Mouse (Mus musculus) forebrain, embryonic 12.5 days (tissue): ENCODE measurements at regions not wholly inside any gene's neighbourhood (a gene's known extent, or its start where the extent isn't known, plus 50 kb on each side); places are given as distances from the start of the nearest gene placed in this dataset.

Source experiments
- ATAC-seq: fragments of 200-750 bp; cut with Nextera tagmentation; 2 replicates; pipeline ENCODE4 v1.8.0; 2017; ENCODE audit warnings: moderate TSS enrichment; ENCODE audit not compliant: low FRiP score
- H3K27ac ChIP-seq: fragments of 300-500 bp; sonication (generic); 2 replicates; pipeline ENCODE4 v1.5.1; 2016; ENCODE audit warnings: mild to moderate bottlenecking
- H3K27me3 ChIP-seq: fragments of 300-500 bp; sonication (generic); 2 replicates; pipeline ENCODE4 v1.6.1; 2016; ENCODE audit warnings: mild to moderate bottlenecking
- H3K36me3 ChIP-seq: fragments of 300-500 bp; sonication (generic); replicated peaks from 2 replicates; pipeline ENCODE4 v1.6.1; 2016; ENCODE audit warnings: mild to moderate bottlenecking
- H3K4me1 ChIP-seq: fragments of 300-500 bp; sonication (generic); 2 replicates; pipeline ENCODE4 v1.6.1; 2016
- H3K4me2 ChIP-seq: fragments of 300-500 bp; sonication (generic); 2 replicates; pipeline ENCODE4 v1.6.1; 2016; ENCODE audit warnings: mild to moderate bottlenecking, moderate library complexity
- H3K4me3 ChIP-seq: fragments of 300-500 bp; sonication (generic); replicated peaks from 2 replicates; pipeline ENCODE4 v1.5.1; 2016; ENCODE audit warnings: mild to moderate bottlenecking
- H3K9ac ChIP-seq: fragments of 300-500 bp; sonication (generic); 2 replicates; pipeline ENCODE4 v1.6.1; 2016; ENCODE audit warnings: mild to moderate bottlenecking
- H3K9me3 ChIP-seq: fragments of 300-500 bp; sonication (generic); 2 replicates; pipeline ENCODE4 v1.6.1; 2016
- WGBS: fragments of 180-500 bp; shearing (Covaris S2); methylation state at CpG from one replicate; pipeline ENCODE4 v1.1.7; 2016; 5-methylcytosine and 5-hydroxymethylcytosine counted together

DNA sequence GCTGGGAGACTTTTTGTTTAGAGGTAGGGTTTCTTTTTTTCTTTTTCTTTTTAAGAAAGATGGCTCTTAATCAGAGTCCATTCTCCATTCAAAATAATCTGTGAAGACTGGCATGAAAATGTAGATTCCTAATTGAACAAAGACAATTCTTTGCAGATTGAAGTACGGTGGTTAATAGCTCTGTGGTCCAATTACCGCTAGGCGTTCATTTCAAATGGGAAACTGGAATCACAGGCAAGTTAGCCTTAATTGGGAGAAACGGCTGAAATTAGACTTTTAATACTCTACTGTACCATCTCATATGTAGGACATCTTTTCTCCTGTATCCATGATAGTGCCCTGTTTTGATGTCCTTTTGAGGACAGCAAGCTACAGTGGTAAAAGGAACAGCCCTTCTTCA lies 61.2 kb downstream of the Ascl1 start:
- no peak overlapping the region for H3K4me2 ChIP-seq
- no peak overlapping the region for H3K4me3 ChIP-seq
- H3K9me3 ChIP-seq: no peaks in the 10 kb centered on the region
- peaks cover 6% of the 10 kb centered on the region; the same call in 1 of the 2 replicates for H3K27me3 ChIP-seq
- no peak for ATAC-seq
- H3K4me1 ChIP-seq: peaks cover 12% of the 10 kb centered on the region; the same call in 1 of the 2 replicates
- H3K9ac ChIP-seq: no peak overlapping the region
- H3K27ac ChIP-seq: no peak overlapping the region
- 40% methylated on average over 4 of the region's 4 CpGs for WGBS
- H3K36me3 ChIP-seq: no peaks in the 10 kb centered on the region

DNA sequence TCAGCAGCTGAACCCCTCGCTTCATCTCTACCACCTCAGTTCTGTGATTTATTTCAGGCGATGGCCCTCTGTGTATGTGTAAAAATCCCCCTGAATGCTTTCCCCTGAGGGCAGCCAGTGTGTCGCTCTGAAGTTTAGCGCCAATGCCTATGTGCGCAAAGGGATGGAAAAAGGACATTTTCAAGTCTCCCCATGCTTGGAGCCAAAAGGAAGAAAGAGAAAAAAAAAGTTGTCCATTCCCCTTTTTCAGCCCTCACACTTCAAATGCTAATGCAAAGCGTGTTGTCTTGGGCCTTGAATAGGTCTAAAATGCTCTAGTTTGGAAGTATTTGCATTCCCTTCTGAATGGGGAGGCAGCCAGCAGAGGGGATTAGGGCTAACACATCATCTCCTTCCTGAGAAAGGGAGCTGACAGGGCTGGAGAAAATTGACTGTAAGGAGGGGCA lies 73.5 kb downstream of the Ascl1 start:
- no peak overlapping the region for H3K4me3 ChIP-seq
- under 1% methylated on average over 6 of the region's 6 CpGs for WGBS
- H3K27me3 ChIP-seq: no peaks in the 10 kb centered on the region
- H3K9ac ChIP-seq: 0 out of 2 replicates have a peak overlapping the region, but pooled peaks have one; percentile 33
- peak; percentile 84 for ATAC-seq
- peak overlapping the region; percentile 27 for H3K4me2 ChIP-seq
- no peaks in the 10 kb centered on the region for H3K9me3 ChIP-seq
- no peaks in the 10 kb centered on the region for H3K36me3 ChIP-seq
- H3K4me1 ChIP-seq: peaks cover 22% of the 10 kb centered on the region
- peak overlapping the region; percentile 92 for H3K27ac ChIP-seq

DNA sequence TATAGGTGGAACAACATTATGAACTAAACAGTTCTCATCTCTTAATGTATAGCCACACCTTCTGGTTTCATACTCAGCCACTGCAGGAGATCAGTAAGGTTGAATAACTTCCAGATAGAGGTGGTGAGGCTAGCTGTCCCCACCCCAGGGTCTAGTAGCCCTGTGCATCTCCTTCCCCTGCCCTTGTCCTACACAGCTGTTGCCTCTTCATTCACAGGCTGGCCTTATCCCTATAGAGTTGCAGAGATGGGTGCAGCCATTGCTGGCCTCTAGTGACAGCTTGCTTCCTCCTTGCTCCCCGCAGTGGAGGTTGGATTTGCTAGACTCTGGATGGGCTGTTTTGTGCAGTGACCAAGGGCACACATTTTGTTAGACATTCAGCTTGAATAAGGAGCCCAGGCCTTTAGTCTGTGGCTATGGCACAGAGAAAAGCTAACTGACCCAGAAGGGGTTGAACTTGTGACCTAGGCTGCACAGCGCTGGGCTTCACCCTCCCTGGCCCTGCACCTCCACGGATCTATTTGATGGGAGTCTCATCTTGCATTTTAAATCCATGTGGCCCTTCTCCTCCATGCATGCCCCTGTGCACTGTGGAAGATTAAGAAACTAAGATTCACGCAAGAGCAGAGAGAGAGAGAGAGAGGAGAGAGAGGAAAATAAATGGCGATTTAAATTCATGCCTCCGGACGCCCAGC lies 74.1 kb downstream of the Ascl1 start:
- Histone ChIP-seq H3K27me3 (no peaks in the 10 kb centered on the region), H3K9me3 (no peaks in the 10 kb centered on the region), H3K27ac (peak overlapping the region; percentile 92), H3K4me2 (peak overlapping the region; percentile 27), H3K4me3 (no peak overlapping the region), H3K36me3 (no peaks in the 10 kb centered on the region), H3K9ac (0 out of 2 replicates have a peak overlapping the region, but pooled peaks have one; percentile 33), H3K4me1 (peaks cover 22% of the 10 kb centered on the region)
- WGBS: 4% methylated on average over 7 of the region's 7 CpGs
- peak; percentile 78 for ATAC-seq

DNA sequence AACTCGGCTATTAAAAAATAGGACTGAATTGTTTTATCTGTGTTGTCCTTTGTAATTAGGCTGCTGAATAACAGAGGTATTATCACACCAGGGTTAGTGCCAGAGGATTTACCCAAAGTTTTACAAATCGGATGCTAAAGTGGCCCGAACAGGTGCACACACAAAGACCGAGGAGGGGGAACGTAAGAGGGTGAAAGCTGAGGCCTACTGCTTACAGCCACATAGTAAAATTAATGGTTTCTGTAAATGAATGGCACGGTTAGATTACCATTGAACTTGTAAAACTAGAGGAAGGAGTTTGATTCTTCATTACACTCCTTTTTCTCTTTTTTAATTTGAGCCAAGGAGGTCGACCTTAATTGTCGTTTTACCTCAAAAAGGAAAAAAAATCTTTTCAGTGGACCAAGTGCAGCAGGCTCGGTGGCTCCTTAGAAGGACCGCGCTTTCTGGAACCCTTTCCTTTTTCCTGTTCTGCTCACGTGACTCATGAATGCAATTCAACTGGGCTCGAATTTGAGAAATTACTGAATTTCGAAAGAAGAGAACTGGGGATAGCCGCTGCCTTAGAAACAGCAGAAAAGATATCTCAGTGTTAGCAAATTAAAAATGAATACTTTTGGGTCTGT lies 99.1 kb downstream of the Ascl1 start:
- no peaks in the 10 kb centered on the region for H3K27me3 ChIP-seq
- peak; percentile 64 for ATAC-seq
- H3K4me3 ChIP-seq: no peak overlapping the region
- peak overlapping the region; percentile 43; the same call in 1 of the 2 replicates for H3K27ac ChIP-seq
- H3K4me1 ChIP-seq: peaks cover 16% of the 10 kb centered on the region
- 23% methylated on average over 15 of the region's 15 CpGs for WGBS
- no peak overlapping the region for H3K9ac ChIP-seq
- H3K9me3 ChIP-seq: no peaks in the 10 kb centered on the region
- no peak overlapping the region for H3K4me2 ChIP-seq
- no peaks in the 10 kb centered on the region for H3K36me3 ChIP-seq

DNA sequence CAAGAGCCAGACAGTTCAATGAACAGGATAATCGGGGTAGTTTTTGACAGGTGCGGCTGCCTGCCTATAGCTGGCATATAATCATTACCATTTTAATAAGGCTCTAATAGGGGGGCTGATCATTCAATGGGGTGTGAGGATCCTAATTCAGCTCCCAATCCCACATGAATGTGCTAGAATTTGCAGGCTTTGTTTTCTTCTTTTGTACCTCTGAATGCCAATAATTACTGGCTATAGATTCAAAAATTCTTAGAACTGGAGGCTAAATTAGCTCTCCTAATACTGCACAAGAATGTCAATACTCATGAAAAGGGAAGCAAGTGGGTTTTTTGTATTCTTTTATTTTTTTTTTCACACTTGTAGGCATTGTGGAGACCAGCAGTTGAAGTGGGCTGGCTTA lies 104.3 kb downstream of the Ascl1 start:
- Histone ChIP-seq H3K27me3 (no peaks in the 10 kb centered on the region), H3K27ac (no peak overlapping the region), H3K9ac (no peak overlapping the region), H3K4me2 (no peak overlapping the region), H3K36me3 (no peaks in the 10 kb centered on the region), H3K9me3 (no peaks in the 10 kb centered on the region), H3K4me3 (no peak overlapping the region), H3K4me1 (peaks cover 15% of the 10 kb centered on the region)
- WGBS: 5% methylated on average over 2 of the region's 2 CpGs
- peak; percentile 73; the same call in 1 of the 2 replicates for ATAC-seq

DNA sequence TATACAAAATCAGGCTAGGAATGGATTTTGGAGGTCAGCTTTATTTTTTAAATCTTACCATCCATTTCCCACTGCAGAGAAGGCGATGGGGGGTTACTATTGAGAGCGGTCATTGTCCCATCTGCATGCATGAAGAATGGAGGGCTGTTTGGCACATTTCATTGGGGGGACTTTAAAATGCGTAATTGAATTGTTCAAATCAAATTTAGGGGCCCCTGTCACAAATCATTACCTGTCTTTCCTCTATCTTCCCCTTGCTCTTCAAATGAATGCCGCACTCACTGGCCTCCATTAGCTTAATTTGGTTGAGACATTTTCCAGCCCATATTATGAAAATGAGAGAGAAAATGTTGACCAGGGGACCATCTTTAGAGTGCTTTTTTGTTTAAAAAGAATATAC lies 108.2 kb downstream of the Ascl1 start:
- no peaks in the 10 kb centered on the region for H3K36me3 ChIP-seq
- H3K4me2 ChIP-seq: no peak overlapping the region
- no peak overlapping the region for H3K27ac ChIP-seq
- no peaks in the 10 kb centered on the region for H3K27me3 ChIP-seq
- 96% methylated on average over 4 of the region's 4 CpGs for WGBS
- no peak overlapping the region for H3K9ac ChIP-seq
- ATAC-seq: no peak
- H3K9me3 ChIP-seq: no peaks in the 10 kb centered on the region
- H3K4me3 ChIP-seq: no peak overlapping the region
- peaks cover 12% of the 10 kb centered on the region for H3K4me1 ChIP-seq

DNA sequence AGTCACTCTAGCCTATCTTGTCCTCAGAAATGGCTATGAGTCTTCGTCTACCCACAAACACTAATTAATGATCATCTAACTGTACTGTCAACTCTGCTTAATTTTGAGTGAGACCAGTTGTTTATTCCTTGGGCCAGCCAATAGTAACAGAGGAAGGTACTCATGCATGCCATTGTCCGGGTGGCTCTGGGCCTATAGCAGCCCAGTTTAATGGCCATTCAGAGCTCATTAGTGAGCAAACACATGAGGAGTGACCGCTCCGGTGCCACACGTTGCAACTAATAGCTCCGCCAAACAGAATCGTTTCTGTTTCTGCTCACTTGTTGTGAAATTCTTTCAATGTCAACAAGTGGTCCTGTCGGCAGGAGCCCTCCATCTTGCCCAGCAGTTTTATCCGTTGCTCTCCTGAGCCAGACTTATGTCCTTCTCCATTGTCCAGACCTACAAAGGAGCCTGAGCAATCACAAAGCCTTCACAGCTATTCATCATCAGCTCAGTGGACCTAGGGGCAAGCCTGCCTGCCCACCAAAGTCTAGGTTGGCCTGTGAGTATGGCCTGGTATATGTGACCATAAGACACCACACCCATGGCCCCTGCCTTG lies 108.8 kb downstream of the Ascl1 start:
- Histone ChIP-seq H3K4me3 (no peak overlapping the region), H3K9ac (no peak overlapping the region), H3K4me2 (no peak overlapping the region), H3K27ac (no peak overlapping the region), H3K27me3 (no peaks in the 10 kb centered on the region), H3K36me3 (no peaks in the 10 kb centered on the region), H3K4me1 (peaks cover 9% of the 10 kb centered on the region), H3K9me3 (no peaks in the 10 kb centered on the region)
- whole genome bisulfite sequencing: 37% methylated on average over 9 of the region's 9 CpGs
- peak; percentile 59; the same call in 1 of the 2 replicates for ATAC-seq

DNA sequence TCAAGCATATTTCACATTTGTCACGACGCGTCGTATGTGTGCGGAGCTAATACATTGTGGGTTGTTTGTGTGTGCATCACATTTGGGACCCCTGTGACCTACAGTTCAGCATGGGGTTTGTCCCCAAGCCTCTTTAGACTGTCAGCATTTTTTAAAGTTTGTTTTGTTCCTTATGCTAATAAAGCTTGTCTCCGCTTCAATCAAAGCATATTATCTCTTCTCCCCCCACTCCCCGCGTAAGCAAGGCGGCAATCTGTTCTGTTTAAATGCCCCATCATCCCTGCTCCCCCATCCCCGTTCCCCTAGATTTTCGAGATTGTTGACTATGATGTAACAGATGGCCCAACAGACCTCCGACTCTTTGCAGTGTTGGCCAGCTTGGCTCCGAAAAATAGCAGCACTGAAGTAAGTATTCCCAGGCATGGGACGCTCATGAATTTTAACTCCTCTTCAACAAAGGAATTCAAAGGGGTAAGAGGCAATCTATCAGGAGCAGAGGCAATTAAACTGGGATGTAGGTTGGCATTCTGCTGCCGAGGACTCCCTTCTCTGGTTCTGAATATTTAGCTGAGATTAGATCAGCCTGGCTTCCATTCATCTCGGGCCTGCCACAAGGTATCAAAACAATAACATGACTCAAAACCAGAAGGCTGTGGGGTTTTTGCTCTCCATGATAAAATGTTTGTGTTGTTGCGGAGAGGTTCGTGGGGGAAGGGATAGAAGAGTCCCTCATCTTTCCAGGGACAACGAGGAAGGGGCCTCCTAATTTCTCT lies 141.9 kb downstream of the Ascl1 start:
- H3K9ac ChIP-seq: peak overlapping the region; percentile 36; the same call in 1 of the 2 replicates
- no peak overlapping the region for H3K4me3 ChIP-seq
- 29% methylated on average over 19 of the region's 19 CpGs for WGBS
- no peaks in the 10 kb centered on the region for H3K27me3 ChIP-seq
- peak; percentile 86 for ATAC-seq
- peaks cover 25% of the 10 kb centered on the region for H3K4me1 ChIP-seq
- H3K9me3 ChIP-seq: no peaks in the 10 kb centered on the region
- peak overlapping the region; percentile 81 for H3K27ac ChIP-seq
- no peaks in the 10 kb centered on the region for H3K36me3 ChIP-seq
- H3K4me2 ChIP-seq: peak overlapping the region; percentile 39

DNA sequence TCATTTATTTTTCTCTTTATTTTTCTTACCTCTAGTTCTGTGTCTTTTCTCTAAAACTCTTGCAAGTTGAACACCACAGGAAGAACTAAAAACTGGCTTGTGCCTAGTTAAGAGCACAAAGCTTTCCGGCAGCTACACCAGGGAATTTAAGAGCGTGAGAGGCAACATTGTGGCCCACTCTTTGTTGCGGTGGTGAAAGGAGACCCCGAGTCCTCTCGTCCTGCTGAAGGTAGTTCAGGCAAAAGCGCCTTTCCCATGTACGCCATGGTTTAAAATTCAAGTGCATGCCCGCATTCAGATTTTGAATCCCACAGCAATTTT lies 142.4 kb downstream of the Ascl1 start:
- peak overlapping the region; percentile 39 for H3K4me2 ChIP-seq
- 0 out of 2 replicates have a peak overlapping the region, but pooled peaks have one; percentile 36 for H3K9ac ChIP-seq
- no peaks in the 10 kb centered on the region for H3K9me3 ChIP-seq
- H3K36me3 ChIP-seq: no peaks in the 10 kb centered on the region
- H3K27me3 ChIP-seq: no peaks in the 10 kb centered on the region
- peak; percentile 59 for ATAC-seq
- H3K27ac ChIP-seq: peak overlapping the region; percentile 81
- WGBS: 33% methylated on average over 8 of the region's 8 CpGs
- H3K4me3 ChIP-seq: no peak overlapping the region
- peaks cover 25% of the 10 kb centered on the region for H3K4me1 ChIP-seq

DNA sequence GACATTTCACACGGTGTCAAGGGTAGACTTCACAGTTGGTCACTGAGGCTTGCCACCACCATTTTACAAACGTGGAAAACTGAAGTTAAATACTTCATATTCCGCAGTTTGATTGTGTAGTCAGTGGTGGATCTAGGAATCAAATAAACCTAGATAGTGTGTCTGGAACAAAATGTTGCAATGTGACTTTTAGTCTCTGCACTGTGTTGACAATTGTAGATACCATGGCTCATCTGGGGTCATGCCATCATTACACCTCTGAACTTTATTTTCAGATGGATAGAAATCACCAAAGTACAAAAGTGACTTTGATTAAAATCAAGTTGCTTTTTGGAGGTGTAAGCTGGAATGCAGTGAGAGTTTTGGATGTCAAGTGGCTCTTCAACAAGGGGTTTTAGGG lies 158.3 kb downstream of the Ascl1 start:
- Histone ChIP-seq H3K9me3 (peaks cover 6% of the 10 kb centered on the region), H3K27me3 (no peaks in the 10 kb centered on the region), H3K4me1 (peaks cover 11% of the 10 kb centered on the region; the same call in 1 of the 2 replicates), H3K27ac (no peak overlapping the region), H3K4me3 (no peak overlapping the region), H3K4me2 (no peak overlapping the region), H3K9ac (no peak overlapping the region), H3K36me3 (no peaks in the 10 kb centered on the region)
- WGBS: 87% methylated on average over 3 of the region's 3 CpGs
- no peak for ATAC-seq

DNA sequence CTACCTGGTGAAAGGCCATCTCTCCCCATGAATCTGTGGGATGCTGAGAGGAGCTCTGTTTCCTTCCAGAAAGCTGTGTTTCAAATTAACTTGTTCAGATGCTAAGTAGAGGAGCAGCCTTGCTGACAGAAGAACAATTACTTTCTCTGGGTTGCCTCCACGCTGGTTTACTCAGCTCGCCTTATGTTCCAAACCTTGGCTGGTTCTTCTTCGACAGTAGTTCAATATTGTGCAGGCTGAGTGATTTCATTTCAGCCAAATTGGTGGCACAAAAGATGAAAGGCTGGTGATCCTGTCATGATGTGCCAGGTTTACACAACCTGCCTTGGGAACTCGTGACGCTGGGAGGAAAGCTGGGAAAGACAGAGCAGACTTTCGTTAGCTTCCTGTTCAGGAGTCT lies 160.1 kb downstream of the Ascl1 start:
- 50% methylated on average over 6 of the region's 6 CpGs for WGBS
- Histone ChIP-seq H3K36me3 (no peaks in the 10 kb centered on the region), H3K4me1 (peaks cover 11% of the 10 kb centered on the region; the same call in 1 of the 2 replicates), H3K27ac (no peak overlapping the region), H3K4me3 (no peak overlapping the region), H3K9ac (no peak overlapping the region), H3K9me3 (peaks cover 6% of the 10 kb centered on the region), H3K27me3 (no peaks in the 10 kb centered on the region), H3K4me2 (no peak overlapping the region)
- ATAC-seq: no peak

DNA sequence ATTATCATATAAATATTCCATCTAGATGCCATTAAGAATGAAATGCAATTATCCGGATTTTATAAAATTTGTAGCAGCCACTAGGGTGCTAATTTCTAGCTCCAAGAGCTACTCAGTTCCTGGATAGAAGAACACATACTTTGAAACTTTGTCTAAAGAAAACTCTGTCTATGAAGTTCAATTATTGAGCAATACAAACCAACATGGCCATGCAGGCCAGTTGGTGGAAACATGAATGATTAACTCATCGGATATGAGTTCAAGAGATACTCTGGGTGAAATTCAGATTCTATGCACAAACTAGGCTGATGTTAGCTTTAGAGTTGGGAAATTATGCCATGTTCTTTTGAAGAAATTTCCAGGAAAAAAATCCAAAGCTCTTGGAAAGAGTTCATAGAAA lies 164.0 kb downstream of the Ascl1 start:
- Histone ChIP-seq H3K9me3 (no peaks in the 10 kb centered on the region), H3K4me1 (peaks cover 28% of the 10 kb centered on the region), H3K9ac (no peak overlapping the region), H3K36me3 (no peaks in the 10 kb centered on the region), H3K27ac (no peak overlapping the region), H3K27me3 (no peaks in the 10 kb centered on the region), H3K4me2 (no peak overlapping the region), H3K4me3 (no peak overlapping the region)
- 93% methylated on average over 2 of the region's 2 CpGs for WGBS
- ATAC-seq: no peak
